Mouse (Mus musculus) liver, embryonic 18 days (tissue): Measurements from ENCODE around the gene Cyp4a14. TPM values are rescaled to one million over a fixed set of nuclear protein-coding genes. Genes with fewer than 3 reads are reported as not detected.

Experiments
- polyA plus RNA-seq: library from polyadenylated mRNA; depleted of rRNA; stranded (reverse); fragments of >200 nt; gene quantifications from 2 replicates; pipeline ENCODE4 v1.2.3, GENCODE M21; 2012; rRNA removed

The Cyp4a14 gene
- 174 and 262 TPM in 2 replicates for polyA plus RNA-seq

DNA sequence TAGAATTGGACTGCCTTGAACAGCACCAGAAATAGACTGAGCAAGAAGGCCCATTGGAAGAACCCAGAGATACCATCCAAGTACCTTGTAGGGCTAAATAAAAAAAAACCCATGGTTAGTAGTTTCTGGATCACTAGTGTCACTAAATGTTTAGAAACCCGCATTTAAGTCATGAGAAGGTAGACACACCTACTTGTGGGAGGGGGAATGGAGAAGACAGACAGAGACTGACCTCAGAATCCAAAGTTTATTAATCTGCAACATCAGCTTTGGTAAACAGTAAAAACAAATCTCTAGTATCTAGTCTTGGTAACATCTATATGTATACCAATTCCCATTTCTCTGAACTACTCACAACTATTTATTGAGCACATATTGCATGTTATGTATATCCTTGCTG is at the start of gene Cyp4a14:
TSS of gene Cyp4a14 (minus strand) at position 142 of the 400 bp plus-strand sequence.

DNA sequence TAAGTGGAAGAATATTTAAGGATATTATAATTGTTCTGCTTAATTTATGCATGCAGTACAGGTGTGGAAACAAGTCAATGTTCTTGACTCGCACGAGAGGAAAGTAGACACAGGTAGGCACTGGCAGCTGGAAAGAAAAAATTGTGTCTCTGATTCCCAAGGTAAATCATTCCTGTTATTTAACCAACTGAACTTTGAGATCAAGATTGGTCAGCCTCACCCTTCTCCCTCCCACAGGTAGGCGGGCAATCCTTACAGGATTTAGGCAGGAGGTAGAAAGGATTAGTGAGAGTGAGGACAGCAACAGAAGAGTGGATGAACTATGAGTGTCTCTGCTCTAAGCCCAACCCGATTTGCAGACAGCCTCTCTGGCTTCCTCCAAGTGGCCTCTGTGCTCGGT is 22.1 kb upstream of the Cyp4a14 start, which contains the start of gene Cyp4a10:
TSS of gene Cyp4a10 (plus strand) at position 265 of the 400 bp plus-strand sequence.

DNA sequence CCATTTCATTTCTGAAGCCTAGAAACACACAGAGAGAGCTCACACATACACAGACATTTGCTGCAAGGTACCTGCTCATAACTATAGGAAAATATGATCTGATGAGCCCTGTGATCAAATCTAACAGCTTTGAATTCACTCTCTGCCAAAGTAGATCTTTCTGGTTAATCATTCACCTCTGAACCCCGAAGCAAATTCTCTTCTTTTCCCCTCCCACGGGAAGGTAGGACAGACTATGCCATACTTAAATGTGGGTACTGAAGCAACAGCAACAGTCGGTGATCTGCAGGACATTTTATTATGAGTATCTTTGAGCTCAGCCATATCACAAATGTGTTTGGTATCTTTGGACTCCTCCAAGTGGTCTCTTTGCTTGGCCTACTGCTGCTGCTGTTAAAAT is 43.6 kb downstream of the Cyp4a14 start, which contains the start of gene Cyp4a30b:
TSS of gene Cyp4a30b (plus strand) at position 301 of the 400 bp plus-strand sequence.

Other genes starting within 250 kb of the Cyp4a14 start
- gene Cyp4a12a, start 197.1 kb downstream of the Cyp4a14 start, polyA plus RNA-seq: 19.0 and 50.7 TPM in 2 replicates
- 3.7 and 8.0 TPM in 2 replicates for gene Cyp4a12b, start 84.5 kb downstream of the Cyp4a14 start, polyA plus RNA-seq
- not detected in 2 replicates for gene Cyp4a30b, start 43.5 kb downstream of the Cyp4a14 start, polyA plus RNA-seq
- gene Cyp4a10, start 22.1 kb upstream of the Cyp4a14 start, polyA plus RNA-seq: 107 and 153 TPM in 2 replicates
- gene Cyp4a31, start 67.5 kb upstream of the Cyp4a14 start, polyA plus RNA-seq: 35.9 and 45.8 TPM in 2 replicates
- 6.9 and 7.2 TPM in 2 replicates for gene Cyp4a32, start 104.8 kb upstream of the Cyp4a14 start, polyA plus RNA-seq
- 8.3 and 8.7 TPM in 2 replicates for gene Cyp4b1, start 151.6 kb upstream of the Cyp4a14 start, polyA plus RNA-seq
- gene Efcab14, start 241.6 kb upstream of the Cyp4a14 start, polyA plus RNA-seq: 7.0 and 7.2 TPM in 2 replicates